Mouse (Mus musculus) CH12.LX (cell line): ENCODE data around the gene Yjefn3. TPM values are rescaled to one million over a fixed set of nuclear protein-coding genes. Genes with fewer than 3 reads are reported as not detected.

ENCODE experiments used
- DNase-seq: peaks from one replicate; pipeline ENCODE4 v3.0.0-alpha.2; 2013; ENCODE audit errors: extremely low read depth
- H3K27ac ChIP-seq: 2 replicates; pipeline ENCODE4 v1.5.1; 2012; ENCODE audit warnings: low read depth, mild to moderate bottlenecking, control low read depth, moderate library complexity; ENCODE audit not compliant: insufficient read depth
- H3K27me3 ChIP-seq: replicated peaks from 2 replicates; pipeline ENCODE3; 2012; ENCODE audit warnings: inconsistent platforms
- H3K36me3 ChIP-seq, 2 experiments: replicated peaks in 1 of 2; 2 replicates each; pipeline versions ENCODE3 to v1.6.1; 2012; ENCODE audit warnings: inconsistent platforms in 1 of 2, low read length in 1 of 2, mild to moderate bottlenecking in 1 of 2, mixed read lengths in 1 of 2, moderate library complexity in 1 of 2; ENCODE audit not compliant: control insufficient read depth in 1 of 2, insufficient read depth in 1 of 2
- H3K4me1 ChIP-seq, 2 experiments: 2 replicates each; pipeline ENCODE4 v1.6.1; 2012; ENCODE audit warnings: inconsistent platforms in 1 of 2, moderate library complexity in 1 of 2; ENCODE audit not compliant: insufficient read depth in 2 of 2, control insufficient read depth in 1 of 2
- H3K4me2 ChIP-seq: 2 replicates; pipeline ENCODE4 v1.6.1; 2012; ENCODE audit warnings: low read depth, mild to moderate bottlenecking, control low read depth; ENCODE audit not compliant: poor library complexity, insufficient read depth, severe bottlenecking
- H3K4me3 ChIP-seq, 3 experiments: fragments of 150-350 bp in 1 of 3; sonication (generic) in 1 of 3; replicated peaks in 1 of 3; 2 replicates each; pipeline versions ENCODE3 to v1.5.1; 2011 to 2012; ENCODE audit warnings: low read depth in 2 of 3, low read length in 2 of 3, mild to moderate bottlenecking in 2 of 3, moderate library complexity in 2 of 3, control low read depth in 1 of 3, improper control_type of control experiment in 1 of 3, inconsistent platforms in 1 of 3, mixed read lengths in 1 of 3; ENCODE audit not compliant: poor library complexity in 1 of 3
- H3K79me2 ChIP-seq: replicated peaks from 2 replicates; pipeline ENCODE4 v1.6.1; 2012; ENCODE audit warnings: mild to moderate bottlenecking, moderate library complexity; ENCODE audit not compliant: control insufficient read depth, poor library complexity, insufficient read depth, severe bottlenecking; ENCODE audit errors: extremely low read depth
- H3K9ac ChIP-seq: 2 replicates; pipeline ENCODE4 v1.6.1; 2012; ENCODE audit warnings: low read depth, mild to moderate bottlenecking, control low read depth, moderate library complexity; ENCODE audit not compliant: insufficient read depth
- H3K9me3 ChIP-seq: replicated peaks from 2 replicates; pipeline ENCODE3; 2012; ENCODE audit warnings: low read length, inconsistent platforms, mixed read lengths
- BHLHE40 ChIP-seq: IDR thresholded peaks from 2 replicates; pipeline ENCODE4 v1.6.1; 2011; ENCODE audit warnings: mild to moderate bottlenecking, low read depth, low read length, improper control_type of control experiment
- CHD1 ChIP-seq: IDR thresholded peaks from 2 replicates; pipeline ENCODE4 v1.6.1; 2012; ENCODE audit warnings: low read depth, low read length, improper control_type of control experiment, inconsistent platforms
- CTCF ChIP-seq, 2 experiments: IDR thresholded peaks in 1 of 2; conservative IDR thresholded peaks in 1 of 2; 2 replicates each; pipeline ENCODE4 v1.5.1; 2011 to 2012; ENCODE audit warnings: low read depth in 2 of 2, low read length in 2 of 2, improper control_type of control experiment in 1 of 2, inconsistent platforms in 1 of 2, mild to moderate bottlenecking in 1 of 2, moderate library complexity in 1 of 2
- HCFC1 ChIP-seq: IDR thresholded peaks from 2 replicates; pipeline ENCODE4 v1.6.1; 2012; ENCODE audit warnings: low read depth, mild to moderate bottlenecking, inconsistent platforms, low read length, improper control_type of control experiment
- IRF4 ChIP-seq: IDR thresholded peaks from 2 replicates; pipeline ENCODE4 v1.6.1; 2014; ENCODE audit warnings: low read depth, mild to moderate bottlenecking, inconsistent platforms, low read length, improper control_type of control experiment
- MAFK ChIP-seq: IDR thresholded peaks from 2 replicates; pipeline ENCODE4 v1.6.1; 2011; ENCODE audit warnings: low read length, improper control_type of control experiment; ENCODE audit not compliant: insufficient replicate concordance
- MAZ ChIP-seq: IDR thresholded peaks from 2 replicates; pipeline ENCODE4 v1.6.1; 2012; ENCODE audit warnings: low read depth, mild to moderate bottlenecking, inconsistent platforms, low read length, improper control_type of control experiment, moderate library complexity
- MEF2A ChIP-seq: IDR thresholded peaks from 2 replicates; pipeline ENCODE4 v1.6.1; 2014; ENCODE audit warnings: low read depth, mild to moderate bottlenecking, inconsistent platforms, low read length, improper control_type of control experiment, borderline replicate concordance
- MYC ChIP-seq: IDR thresholded peaks from 2 replicates; pipeline ENCODE4 v1.6.1; 2011; ENCODE audit warnings: low read depth, mild to moderate bottlenecking, improper control_type of control experiment, low read length
- NELFE ChIP-seq: IDR thresholded peaks from 2 replicates; pipeline ENCODE4 v1.6.1; 2011; ENCODE audit warnings: low read depth, low read length, improper control_type of control experiment
- NRF1 ChIP-seq: IDR thresholded peaks from 2 replicates; pipeline ENCODE4 v1.6.1; 2014; ENCODE audit warnings: low read depth, mild to moderate bottlenecking, inconsistent platforms, low read length, improper control_type of control experiment, moderate library complexity
- PAX5 ChIP-seq: IDR thresholded peaks from 2 replicates; pipeline ENCODE4 v1.6.1; 2012; ENCODE audit warnings: low read length, inconsistent platforms, mixed read lengths
- POLR2A ChIP-seq: IDR thresholded peaks from 2 replicates; pipeline ENCODE4 v1.6.1; 2011; ENCODE audit warnings: low read depth, mild to moderate bottlenecking, improper control_type of control experiment, low read length
- POLR2AphosphoS2 ChIP-seq: IDR thresholded peaks from 2 replicates; pipeline ENCODE4 v1.6.1; 2011; ENCODE audit warnings: low read depth, low read length, improper control_type of control experiment
- SIN3A ChIP-seq: IDR thresholded peaks from 2 replicates; pipeline ENCODE4 v1.6.1; 2012; ENCODE audit warnings: low read length, improper control_type of control experiment, inconsistent platforms
- SMC3 ChIP-seq: IDR thresholded peaks from 2 replicates; pipeline ENCODE4 v1.6.1; 2011; ENCODE audit warnings: low read depth, low read length, improper control_type of control experiment
- TBP ChIP-seq: conservative IDR thresholded peaks from 2 replicates; pipeline ENCODE4 v1.6.1; 2011; ENCODE audit warnings: low read depth, low read length, improper control_type of control experiment
- TCF12 ChIP-seq: IDR thresholded peaks from 2 replicates; pipeline ENCODE4 v1.6.1; 2014; ENCODE audit warnings: low read depth, mild to moderate bottlenecking, inconsistent platforms, low read length, improper control_type of control experiment
- ZC3H11A ChIP-seq: IDR thresholded peaks from 2 replicates; pipeline ENCODE4 v1.6.1; 2012; ENCODE audit warnings: low read depth, mild to moderate bottlenecking, inconsistent platforms, low read length, improper control_type of control experiment
- ZKSCAN1 ChIP-seq: IDR thresholded peaks from 2 replicates; pipeline ENCODE4 v1.6.1; 2012; ENCODE audit warnings: low read depth, inconsistent platforms, low read length, improper control_type of control experiment, borderline replicate concordance
- ZMIZ1 ChIP-seq: IDR thresholded peaks from 2 replicates; pipeline ENCODE4 v1.6.1; 2012; ENCODE audit warnings: low read depth, mild to moderate bottlenecking, inconsistent platforms, low read length, improper control_type of control experiment
- ZNF384 ChIP-seq: IDR thresholded peaks from 2 replicates; pipeline ENCODE4 v1.6.1; 2012; ENCODE audit warnings: low read depth, low read length, improper control_type of control experiment, inconsistent platforms
- dilution Hi-C: fragments of 300-500 bp; cut with MboI; formaldehyde crosslinking; loops from 2 replicates; pipeline ENCODE4 v1.14.3; 2020; ENCODE audit warnings: low sequenced_read_pairs; ENCODE audit not compliant: extremely low pct_unique_long_range_greater_than_20kb, extremely low pct_ligation_motif_present
- in situ Hi-C: fragments of 300-500 bp; cut with MboI; formaldehyde crosslinking; loops from 3 replicates; pipeline ENCODE4 v1.14.3; 2019; ENCODE audit warnings: low sequenced_read_pairs, low pct_ligation_motif_present, low pct_unique_long_range_greater_than_20kb, mixed read lengths
- polyA plus RNA-seq: library from polyadenylated mRNA; unstranded; fragments of >175 nt; gene quantifications from 2 replicates; pipeline ENCODE4 v1.2.1, GENCODE M21; 2012; ENCODE audit warnings: low read depth; ENCODE audit not compliant: insufficient read length
- total RNA-seq, 2 experiments: library from RNA; depleted of rRNA; stranded (reverse); fragments of 300-350 nt in 1 of 2; fragments of >200 nt in 1 of 2; gene quantifications; 2 replicates each; pipeline ENCODE4 v1.2.3; 2012 to 2014

The Yjefn3 gene
- total and polyA plus RNA-seq, 3 experiments, result 3.3 to 10.5 (median 8.0) TPM

GRCm38 (mm10) chr8:69923986-69924385 is 21.5 kb upstream of the Yjefn3 start:
- in situ Hi-C loops, result loop anchor here (5.0 kb wide), 1 partner anchor 78 kb away; no protein-coding TSS in a partner anchor
- no peak overlapping the region for H3K4me2 ChIP-seq
- no peak overlapping the region for H3K4me3 ChIP-seq

GRCm38 (mm10) chr8:69921141-69921540 is 18.6 kb upstream of the Yjefn3 start:
- Histone ChIP-seq H3K27ac (peak overlapping the region; percentile 74), H3K4me3 (peak overlapping the region in 1 of 3 experiments; percentile 8), H3K9ac (peak overlapping the region; percentile 83), H3K79me2 (peaks cover 14% of the 10 kb centered on the region), H3K4me1 (peaks cover 28 to 52% of the 10 kb centered on the region in 2 experiments), H3K4me2 (peak overlapping the region; percentile 84; the same call in 1 of the 2 replicates), H3K9me3 (no peaks in the 10 kb centered on the region), H3K36me3 (peaks cover 29 to 75% of the 10 kb centered on the region in 2 experiments), H3K27me3 (no peaks in the 10 kb centered on the region)
- in situ Hi-C loops, result loop anchor here (5.0 kb wide), 1 partner anchor 81 kb away; no protein-coding TSS in a partner anchor
- dilution Hi-C loops, result no loop called here
- DNase-seq, result no peak
- TF ChIP-seq NRF1 (no peak), ZMIZ1 (no peak), MAFK (no peak), TCF12 (no peak), ZNF384 (no peak), TBP (no peak), BHLHE40 (no peak), POLR2AphosphoS2 (no peak)
- TF ChIP-seq, all 38 proteins: peak for 0

More at GRCm38 (mm10) chr8:69923986-69924385, 21.5 kb upstream of the Yjefn3 start:
- Histone ChIP-seq H3K9ac (no peak overlapping the region), H3K9me3 (no peaks in the 10 kb centered on the region)
- TF ChIP-seq MAZ (no peak), BHLHE40 (no peak), POLR2A (no peak), SIN3A (no peak), PAX5 (no peak), CHD1 (no peak), TBP (no peak), MYC (no peak), IRF4 (no peak), SMC3 (no peak), ZKSCAN1 (no peak), ZC3H11A (no peak), NELFE (no peak), CTCF (conservative IDR thresholded peaks at IDR 0.05 in 1 of 2, IDR thresholded peaks at IDR 0.05 in 1 of 2; ENCODE audit: low read depth in 2 of 2, low read length in 2 of 2) (no peak), NRF1 (no peak), POLR2AphosphoS2 (no peak), MEF2A (no peak), MAFK (no peak), HCFC1 (no peak)
- TF ChIP-seq, all 38 proteins: peak for 0
- Histone ChIP-seq H3K36me3 (peaks cover 29 to 76% of the 10 kb centered on the region in 2 experiments), H3K4me1 (peaks cover 22 to 41% of the 10 kb centered on the region in 2 experiments), H3K27ac (no peak overlapping the region), H3K27me3 (no peaks in the 10 kb centered on the region), H3K79me2 (peaks cover 12% of the 10 kb centered on the region)
- dilution Hi-C loops, result no loop called here
- no peak for DNase-seq
